14 mouse cellular contexts compared by ENCODE assay signal in the genomic region with DNA sequence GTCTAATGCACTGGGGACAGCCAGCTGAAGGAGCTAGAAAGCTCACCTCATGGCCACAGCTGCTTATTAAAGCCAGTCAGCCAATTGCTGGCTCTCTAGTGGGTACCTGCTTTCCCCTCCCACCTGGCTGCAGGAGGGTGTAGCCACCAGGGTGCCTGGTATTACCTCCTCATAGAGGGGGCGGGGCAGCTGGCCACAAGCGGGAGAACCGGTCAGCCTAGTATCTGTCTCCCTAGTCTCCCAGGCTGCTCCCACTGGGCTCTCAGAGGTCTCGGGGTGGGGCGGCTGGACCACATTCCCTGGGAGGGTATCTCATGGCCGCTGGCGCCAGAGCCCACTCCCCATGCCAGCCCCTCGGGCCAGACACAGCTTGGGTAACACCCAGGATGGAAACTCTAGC. TPM values are rescaled to one million over a fixed set of nuclear protein-coding genes. Genes with fewer than 3 reads are reported as not detected.
DNase-seq lines count a peak whose midpoint lies in the region; ATAC-seq and TF ChIP-seq lines count a peak whose summit lies in the region.
"Had no signal": no experiment of that assay in that cellular context is flagged by ENCODE, and none has a peak within 500 bp of the region (broad histone marks: within the 10 kb centered on the region; RNA-seq: fewer than 3 reads in every experiment).

No protein-coding gene starts in this region.

- DNase-seq in kidney, postnatal 10 days, result peak; percentile 77
- DNase-seq in lung, postnatal 14 days, result peak; percentile 83
- DNase-seq in testis, postnatal 14 days (ENCODE audit: low spot score), result no peak
- DNase-seq in cerebellum, adult 9-10 months, result no peak
- DNase-seq in left cerebral cortex, postnatal 14 days (ENCODE audit: low spot score in 2 of 2), result no peak
- DNase-seq: heart, adult 2 months had no signal

- H3K36me3 ChIP-seq in E14TG2a.4 (ENCODE audit: insufficient read depth, low read length), result no peaks in the 10 kb centered on the region
- no peaks in the 10 kb centered on the region for H3K36me3 ChIP-seq in embryonic facial prominence, embryonic 15.5 days
- H3K36me3 ChIP-seq in neural tube, embryonic 15.5 days, result no peaks in the 10 kb centered on the region
- H3K36me3 ChIP-seq: hindbrain, embryonic 13.5 days had no signal

- H3K27ac ChIP-seq in embryonic facial prominence, embryonic 15.5 days (replicated peaks), result peak overlapping the region; percentile 84
- no peak overlapping the region for H3K27ac ChIP-seq in neural tube, embryonic 15.5 days (replicated peaks)
- H3K27ac ChIP-seq: heart, adult 2 months; hindbrain, embryonic 13.5 days had no signal

- intact Hi-C loops in left cerebral cortex, postnatal 14 days (cut with DNase I), result no loop called here

- H3K4me1 ChIP-seq in E14TG2a.4 (replicated peaks; ENCODE audit: low read depth, low read length), result peaks cover 28% of the 10 kb centered on the region
- 0 out of 2 replicates have a peak, but pooled peaks cover 9% of the 10 kb centered on the region for H3K4me1 ChIP-seq in embryonic facial prominence, embryonic 15.5 days
- no peaks in the 10 kb centered on the region for H3K4me1 ChIP-seq in neural tube, embryonic 15.5 days
- H3K4me1 ChIP-seq: hindbrain, embryonic 13.5 days had no signal

- ATAC-seq in embryonic facial prominence, embryonic 15.5 days (ENCODE audit: insufficient number of reproducible peaks, low FRiP score, low TSS enrichment, low read depth), result peak; percentile 83
- ATAC-seq in neural tube, embryonic 15.5 days (ENCODE audit: low FRiP score), result no peak
- ATAC-seq: CD4-positive, CD25-positive, alpha-beta regulatory T cell, adult 4 months had no signal

- TF ChIP-seq CTCF in E14TG2a.4 (conservative IDR thresholded peaks at IDR 0.05; ENCODE audit: low read length), result no peak

- peak overlapping the region; percentile 26 for H3K4me3 ChIP-seq in E14TG2a.4 (replicated peaks; ENCODE audit: low read length)
- H3K4me3 ChIP-seq in embryonic facial prominence, embryonic 15.5 days (replicated peaks), result no peak overlapping the region
- no peak overlapping the region for H3K4me3 ChIP-seq in neural tube, embryonic 15.5 days (replicated peaks)
- H3K4me3 ChIP-seq: heart, adult 2 months; hindbrain, embryonic 13.5 days had no signal

- WGBS in embryonic facial prominence, embryonic 15.5 days, result 13% methylated on average over 8 of the region's 8 CpGs
- 28% methylated on average over 8 of the region's 8 CpGs for WGBS in neural tube, embryonic 15.5 days

- 0 out of 2 replicates have a peak, but pooled peaks cover 2% of the 10 kb centered on the region for H3K27me3 ChIP-seq in E14TG2a.4 (ENCODE audit: insufficient read depth, low read length)
- H3K27me3 ChIP-seq in embryonic facial prominence, embryonic 15.5 days, result no peaks in the 10 kb centered on the region
- no peaks in the 10 kb centered on the region for H3K27me3 ChIP-seq in neural tube, embryonic 15.5 days (replicated peaks)

- no peak overlapping the region for H3K9ac ChIP-seq in embryonic facial prominence, embryonic 15.5 days
- H3K9ac ChIP-seq in neural tube, embryonic 15.5 days (replicated peaks), result no peak overlapping the region
- H3K9ac ChIP-seq: hindbrain, embryonic 13.5 days had no signal

- H3K4me2 ChIP-seq in embryonic facial prominence, embryonic 15.5 days (replicated peaks), result 0 out of 2 replicates have a peak overlapping the region, but pooled peaks have one; percentile 6
- H3K4me2 ChIP-seq in neural tube, embryonic 15.5 days, result no peak overlapping the region
- H3K4me2 ChIP-seq: hindbrain, embryonic 13.5 days had no signal

- H3K9me3 ChIP-seq in E14TG2a.4 (ENCODE audit: low read length), result no peaks in the 10 kb centered on the region
- H3K9me3 ChIP-seq in embryonic facial prominence, embryonic 15.5 days (replicated peaks), result no peaks in the 10 kb centered on the region
- H3K9me3 ChIP-seq in neural tube, embryonic 15.5 days (replicated peaks), result no peaks in the 10 kb centered on the region
- H3K9me3 ChIP-seq: hindbrain, embryonic 13.5 days had no signal

RNA-seq across cellular contexts. Expression of a gene that starts 8.5 kb away (rescaled TPM):
- polyA plus RNA-seq in embryonic facial prominence, embryonic 15.5 days (2015; fragmentation: Nextera tagmentation; extraction: Ambion mirVana), result 20.0 and 23.0 TPM in 2 replicates
- 10 to 100 TPM in 1 of 2 experiments, 1 to 10 TPM in 1; 8.8 to 14.5 TPM for total RNA-seq in left cerebral cortex, postnatal 14 days (2021)
- 4.8 and 6.0 TPM in 2 replicates for polyA plus RNA-seq in neural tube, embryonic 15.5 days (2015; fragmentation: Nextera tagmentation; extraction: Ambion mirVana)
- total RNA-seq: common myeloid progenitor, adult 5-6 weeks had no signal
- polyA plus RNA-seq: CD4-positive, CD25-positive, alpha-beta regulatory T cell, adult 4 months had no signal

RNA-seq across cellular contexts. Expression of a gene that starts 46.4 kb away (rescaled TPM):
- not detected in 2 replicates for polyA plus RNA-seq in embryonic facial prominence, embryonic 15.5 days (2015; fragmentation: Nextera tagmentation; extraction: Ambion mirVana)
- not detected for total RNA-seq in left cerebral cortex, postnatal 14 days (2021)
- not detected in 2 replicates for polyA plus RNA-seq in neural tube, embryonic 15.5 days (2015; fragmentation: Nextera tagmentation; extraction: Ambion mirVana)
- total RNA-seq: common myeloid progenitor, adult 5-6 weeks; heart, adult 2 months; left cerebral cortex, adult 18-20 months had no signal
- polyA plus RNA-seq: CD4-positive, CD25-positive, alpha-beta regulatory T cell, adult 4 months; heart, adult 2 months; hindbrain, embryonic 13.5 days; liver, embryonic 16.5 days had no signal

Comparison
In these comparisons a context has a peak if more than half of its experiments do, and no peak if none do; other contexts are left out.
1. DNase-seq: peak in kidney, postnatal 10 days (single experiment) and lung, postnatal 14 days (single experiment); none in testis, postnatal 14 days (single experiment), cerebellum, adult 9-10 months (single experiment) and left cerebral cortex, postnatal 14 days (0 of 2).